Mouse (Mus musculus) testis, postnatal 14 days (tissue): ENCODE data around the gene Cbx7.

Experiments
- DNase-seq: peaks from one replicate; pipeline ENCODE4 v3.0.0; 2021; ENCODE audit warnings: low spot score

Gene Cbx7

GRCm38 (mm10) chr15:79970940-79971339 is at the start of gene Cbx7:
Gene Cbx7, minus strand, starts transcription at chr15:79971119.
- DNase-seq = no peak

- DNase-seq = no peak
Observed at GRCm38 (mm10) chr15:80020516-80020915, 49.6 kb upstream of the Cbx7 start.

- no peak for DNase-seq
Observed at GRCm38 (mm10) chr15:80019625-80020024, 48.7 kb upstream of the Cbx7 start.

- no peak for DNase-seq
Observed at GRCm38 (mm10) chr15:80019220-80019619, 48.3 kb upstream of the Cbx7 start.

- DNase-seq = no peak
Observed at GRCm38 (mm10) chr15:80016563-80017301, 45.8 kb upstream of the Cbx7 start.

- DNase-seq = no peak
Observed at GRCm38 (mm10) chr15:80015211-80015952, 44.5 kb upstream of the Cbx7 start.

GRCm38 (mm10) chr15:80014321-80015210 is 43.6 kb upstream of the Cbx7 start, which contains the start of gene Pdgfb:
Gene Pdgfb, minus strand, starts transcription at chr15:80014977.
- DNase-seq = peak; percentile 45

GRCm38 (mm10) chr15:80014031-80014320 is 43.1 kb upstream of the Cbx7 start:
- DNase-seq = no peak

GRCm38 (mm10) chr15:80013256-80014030 is 42.5 kb upstream of the Cbx7 start:
- no peak for DNase-seq

GRCm38 (mm10) chr15:80012527-80013201 is 41.7 kb upstream of the Cbx7 start:
- peak; percentile 82 for DNase-seq

GRCm38 (mm10) chr15:80011778-80012526 is 41.0 kb upstream of the Cbx7 start:
- peak; percentile 62 for DNase-seq

- DNase-seq = no peak
Observed at GRCm38 (mm10) chr15:80011194-80011593, 40.3 kb upstream of the Cbx7 start.

- DNase-seq = no peak
Observed at GRCm38 (mm10) chr15:80010182-80010558, 39.3 kb upstream of the Cbx7 start.

GRCm38 (mm10) chr15:80009421-80010181 is 38.7 kb upstream of the Cbx7 start:
- no peak for DNase-seq

GRCm38 (mm10) chr15:80008461-80008860 is 37.5 kb upstream of the Cbx7 start:
- no peak for DNase-seq

GRCm38 (mm10) chr15:80006156-80006555 is 35.2 kb upstream of the Cbx7 start:
- no peak for DNase-seq

GRCm38 (mm10) chr15:80005436-80005835 is 34.5 kb upstream of the Cbx7 start:
- no peak for DNase-seq

GRCm38 (mm10) chr15:80004644-80005340 is 33.9 kb upstream of the Cbx7 start:
- DNase-seq = no peak

- no peak for DNase-seq
Observed at GRCm38 (mm10) chr15:80003581-80003980, 32.7 kb upstream of the Cbx7 start.
